Mouse (Mus musculus): ENCODE results near the gene Adrb1. TPM values are rescaled to one million over a fixed set of nuclear protein-coding genes. Genes with fewer than 3 reads are reported as not detected.
A peak's percentile ranks its signal among the peaks of the same experiment; 100 is the strongest.
"Not testable (repeated sequence)": the region's sequence is repeated elsewhere in the genome, so short reads cannot be mapped to it uniquely, and the experiment has no call there.

Adrb1 gene
- total RNA-seq, 1 experiment from 2014 or later = 0.12 TPM

DNA sequence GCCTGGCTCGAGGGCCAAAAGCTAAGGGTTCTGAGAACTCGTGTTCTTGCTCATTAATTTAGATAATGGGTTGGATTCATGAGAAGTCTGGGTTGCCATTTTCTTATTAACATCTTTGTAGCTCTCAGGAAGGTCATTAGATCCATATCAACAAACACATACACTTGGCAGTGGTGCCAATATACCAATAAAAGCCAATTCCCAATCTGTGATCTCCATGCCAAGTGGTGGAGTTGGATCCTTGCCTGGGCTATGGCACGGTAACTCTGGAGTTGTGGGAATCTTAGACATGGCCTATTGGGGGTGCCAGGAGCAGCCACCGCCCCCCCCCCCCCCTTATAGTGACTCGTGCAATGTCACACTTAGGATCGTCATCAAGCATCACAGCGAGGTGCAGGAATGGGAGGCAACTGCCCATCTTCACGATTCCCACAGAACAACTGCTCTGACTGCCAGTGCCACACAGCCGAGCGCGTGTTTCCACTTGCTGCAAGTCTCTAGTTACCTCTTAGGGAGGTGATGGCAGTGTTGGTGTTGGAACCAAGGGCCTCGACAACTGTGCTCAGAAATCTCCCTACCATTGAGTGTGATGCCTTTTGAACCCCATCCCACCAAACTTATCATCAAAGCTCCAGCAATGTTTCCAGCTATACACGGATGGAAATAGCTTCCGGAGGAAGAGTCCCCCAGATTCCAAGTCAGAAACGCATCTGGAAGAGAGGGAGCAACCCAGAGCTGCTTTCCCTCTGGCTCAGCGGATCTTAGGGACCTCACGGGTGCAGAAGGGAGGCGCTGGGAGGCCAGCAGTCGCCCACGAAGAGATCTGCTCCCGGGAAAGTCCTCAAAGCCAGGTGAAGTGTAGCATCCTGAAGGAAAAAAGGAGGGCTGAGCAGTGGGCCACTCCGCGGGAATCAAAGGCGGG, 53.2 kb downstream of the Adrb1 start:
- ATAC-seq (ENCODE audit: extremely low read depth, insufficient number of reproducible peaks, low FRiP score, poor library complexity, severe bottlenecking) = no peak

DNA sequence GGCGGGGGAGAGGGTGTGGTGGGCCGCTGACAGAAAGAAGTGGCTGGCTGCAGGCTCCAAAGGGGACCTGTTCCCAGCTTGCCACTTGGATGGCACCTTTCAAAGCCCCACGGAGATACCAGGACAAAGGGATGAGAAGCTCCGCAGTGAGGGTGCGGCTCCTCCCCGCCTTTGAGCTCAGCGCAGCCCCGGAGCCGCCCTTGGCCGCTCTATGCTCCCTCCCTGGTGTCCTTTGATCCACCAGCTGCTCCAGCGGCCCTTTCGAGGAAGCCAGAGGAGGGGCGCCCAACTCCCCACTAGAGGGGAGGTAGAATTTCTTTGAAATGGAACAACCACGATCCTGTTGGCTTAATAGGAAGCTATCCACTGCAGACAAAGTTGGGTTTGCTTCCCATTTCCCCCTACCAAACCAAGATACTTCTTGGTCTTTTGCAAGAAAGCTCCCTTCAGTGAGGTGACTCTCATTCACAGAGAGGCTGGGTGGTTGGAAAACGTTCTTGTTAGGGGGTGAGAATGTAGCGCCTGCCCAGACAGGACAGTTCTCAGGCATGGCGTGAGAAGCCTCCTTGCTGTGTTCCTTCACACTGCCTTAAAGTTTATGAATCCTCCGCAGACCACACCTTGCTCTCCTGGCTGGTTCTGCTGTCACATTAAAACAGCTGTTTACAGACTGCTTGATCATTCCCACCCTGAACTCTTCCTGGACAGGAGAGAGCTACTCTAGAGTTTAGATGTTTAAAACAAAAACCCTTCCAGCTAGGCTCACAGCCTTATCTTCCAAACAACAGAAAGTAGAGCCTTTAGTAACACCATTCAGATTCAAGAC, 54.1 kb downstream of the Adrb1 start:
- no peak for ATAC-seq (ENCODE audit: extremely low read depth, insufficient number of reproducible peaks, low FRiP score, poor library complexity, severe bottlenecking)

DNA sequence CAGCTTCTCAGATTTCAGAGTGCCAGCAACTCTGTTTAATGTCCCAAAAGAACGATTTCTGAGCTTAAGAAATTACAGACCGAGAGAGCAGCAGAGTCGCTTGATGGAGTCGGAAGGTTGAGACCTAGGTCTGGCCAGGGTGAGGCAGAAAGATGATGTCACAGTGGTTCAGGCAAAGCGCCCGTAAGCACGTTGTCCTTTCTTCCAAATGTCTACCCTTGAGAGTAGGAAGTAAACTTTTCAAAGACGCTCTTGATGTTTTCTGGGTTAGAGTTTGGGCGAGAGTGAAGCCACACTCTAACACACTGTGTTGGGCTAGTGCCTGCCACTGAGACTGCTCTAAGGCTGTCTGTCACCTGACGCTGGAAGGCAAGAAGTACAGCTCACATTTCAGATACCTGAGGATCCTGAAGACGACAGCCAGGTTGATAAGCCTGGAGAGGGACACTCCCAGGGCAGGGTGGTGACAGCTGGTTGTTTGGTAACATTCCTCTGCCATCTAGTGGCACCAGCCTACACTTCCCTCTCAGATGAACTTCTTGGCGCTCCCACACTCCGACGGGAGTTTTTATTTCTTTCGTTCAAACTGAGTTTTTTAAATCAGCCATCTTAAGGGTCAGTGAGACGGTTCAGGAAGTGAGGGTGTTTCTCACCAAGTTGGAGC, 54.9 kb downstream of the Adrb1 start:
- ATAC-seq (ENCODE audit: extremely low read depth, insufficient number of reproducible peaks, low FRiP score, poor library complexity, severe bottlenecking) = peak; percentile 33; the same call in 1 of the 2 replicates

DNA sequence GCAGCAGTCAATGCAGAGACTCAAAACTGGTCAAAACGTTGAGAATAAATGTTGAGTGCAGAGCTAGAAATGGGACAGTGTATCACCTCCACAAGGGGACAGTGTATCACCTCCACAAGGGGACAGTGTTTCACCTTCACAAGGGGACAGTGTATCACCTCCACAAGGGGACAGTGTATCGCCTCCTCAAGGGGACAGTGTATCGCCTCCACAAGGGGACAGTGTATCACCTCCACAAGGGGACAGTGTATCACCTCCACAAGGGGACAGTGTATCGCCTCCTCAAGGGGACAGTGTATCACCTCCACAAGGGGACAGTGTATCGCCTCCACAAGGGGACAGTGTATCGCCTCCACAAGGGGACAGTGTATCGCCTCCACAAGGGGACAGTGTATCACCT, 56.5 kb downstream of the Adrb1 start:
- not testable (repeated sequence) for ATAC-seq (ENCODE audit: extremely low read depth, insufficient number of reproducible peaks, low FRiP score, poor library complexity, severe bottlenecking)

Other genes starting within 250 kb of the Adrb1 start
- gene Dclre1a, start 174.0 kb upstream of the Adrb1 start, total RNA-seq (2017) = 2.9 and 4.3 TPM in 2 replicates
- 19.0 and 19.4 TPM in 2 replicates for gene Nhlrc2, start 173.9 kb upstream of the Adrb1 start, total RNA-seq (2017)
- gene Ccdc186, start 100.0 kb downstream of the Adrb1 start, total RNA-seq (2017) = 72.7 and 73.7 TPM in 2 replicates
- gene Tdrd1, start 104.0 kb downstream of the Adrb1 start, total RNA-seq (2017) = not detected in 2 replicates
- gene Vwa2, start 152.1 kb downstream of the Adrb1 start, total RNA-seq (2017) = not detected in 2 replicates

Data from neutrophil, adult 5-6 weeks (primary cell).